Mouse (Mus musculus) retina, adult 2 months (tissue): ENCODE measurements at regions not wholly inside any gene's neighbourhood (a gene's known extent, or its start where the extent isn't known, plus 50 kb on each side); places are given as distances from the start of the nearest gene placed in this dataset.

Experiments
- DNase-seq: peaks from one replicate; pipeline ENCODE4 v3.0.0-alpha.2; 2012; ENCODE audit warnings: low read depth, low spot score

- peak; percentile 64 for DNase-seq
These were observed 97.0 kb upstream of the Podxl start for GRCm38 (mm10) chr6:31660778-31661177.

- no peak for DNase-seq
These were observed 96.1 kb upstream of the Podxl start for GRCm38 (mm10) chr6:31659901-31660300.

DNA sequence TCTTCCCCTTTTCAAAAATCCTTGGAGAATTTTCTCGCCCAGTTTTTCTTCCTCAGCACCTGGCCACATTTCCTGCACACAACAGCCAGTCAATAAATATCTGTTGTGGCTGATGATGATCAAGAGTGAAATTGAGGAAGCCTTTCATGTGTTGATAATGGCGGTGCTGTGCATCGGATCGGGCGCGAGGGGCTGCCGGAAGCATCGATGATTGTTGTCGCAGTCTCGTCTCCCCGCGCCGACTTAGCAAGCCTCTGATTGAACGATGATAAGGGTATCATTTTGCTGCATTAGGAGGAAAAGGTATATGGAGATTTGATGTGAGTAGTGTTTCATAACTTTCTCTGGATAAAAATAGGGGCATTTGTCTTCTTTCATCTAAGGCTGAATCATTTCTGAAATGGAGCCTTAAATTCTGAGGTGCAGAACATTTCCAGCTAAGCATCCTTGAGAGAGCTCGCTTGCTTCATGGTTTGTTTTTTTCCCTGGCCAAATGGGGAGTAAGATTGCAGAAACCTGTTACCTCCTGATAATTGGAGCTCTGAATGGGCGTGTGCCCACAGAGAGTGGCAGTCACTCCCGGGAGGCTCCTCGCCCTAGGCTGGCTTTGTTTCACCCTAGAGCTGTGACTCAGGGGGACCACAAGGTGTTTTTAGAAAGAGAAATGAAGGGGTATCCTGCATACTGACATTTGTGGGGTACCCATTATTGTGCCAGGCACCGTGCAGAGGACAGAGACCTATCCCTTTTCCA lies 94.8 kb upstream of the Podxl start:
- DNase-seq = no peak

DNA sequence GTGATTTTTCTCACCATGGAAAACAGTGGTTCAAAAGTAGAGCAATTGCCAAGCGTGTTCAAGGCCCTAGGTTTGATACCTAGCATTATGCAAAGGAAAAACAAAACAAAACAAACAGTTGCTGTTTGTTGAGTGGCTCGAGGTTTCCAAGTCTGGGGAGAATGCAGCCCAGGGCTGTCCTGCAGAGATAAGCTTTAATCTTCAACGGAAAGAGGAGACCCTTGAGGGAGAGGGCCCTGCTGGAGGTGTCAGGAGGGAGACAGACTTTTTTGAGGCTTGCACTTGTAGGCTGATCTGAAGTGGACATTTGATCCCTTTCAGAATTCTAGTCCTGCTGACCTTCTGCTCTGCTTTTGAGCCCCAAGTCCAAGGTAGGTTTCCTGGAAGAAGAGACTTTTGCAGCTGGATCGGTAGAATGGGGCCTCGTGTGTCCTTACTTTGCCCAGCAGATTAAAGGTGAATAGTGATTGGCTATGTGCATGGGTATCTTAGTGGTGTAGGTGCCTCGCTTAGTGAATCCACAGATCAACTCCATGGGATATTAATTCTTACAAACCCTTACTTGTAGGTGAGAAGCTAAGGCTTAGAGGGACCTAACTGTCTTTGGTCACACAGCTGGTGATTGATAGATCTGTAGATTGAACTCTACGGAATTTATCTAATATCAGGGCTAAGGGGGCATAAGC lies 87.2 kb upstream of the Podxl start:
- DNase-seq = no peak

- DNase-seq = no peak
These were observed 81.5 kb upstream of the Podxl start for GRCm38 (mm10) chr6:31645261-31645660.

DNA sequence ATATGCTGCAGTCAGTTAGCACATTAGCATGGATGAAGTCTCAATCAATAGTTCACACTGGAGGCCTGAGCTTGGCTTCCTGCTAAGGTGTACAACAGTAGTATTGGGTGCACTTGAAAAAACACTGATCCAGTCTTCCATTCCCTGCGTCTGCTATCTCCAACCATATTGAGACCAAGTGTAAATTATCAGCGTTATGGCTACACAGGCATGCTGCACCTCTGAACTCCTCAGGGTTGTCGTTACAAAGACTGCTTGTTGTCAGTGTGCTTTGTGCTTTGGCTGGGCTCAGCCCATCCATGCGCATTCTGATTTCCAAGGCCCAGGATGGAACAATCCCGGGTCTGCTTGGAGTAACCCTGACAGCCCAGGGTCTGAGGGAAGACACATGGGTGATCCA lies 80.7 kb upstream of the Podxl start:
- DNase-seq = no peak

GRCm38 (mm10) chr6:31642451-31642942 lies 78.7 kb upstream of the Podxl start:
- no peak for DNase-seq

GRCm38 (mm10) chr6:31640745-31641144 lies 77.0 kb upstream of the Podxl start:
- DNase-seq = no peak

GRCm38 (mm10) chr6:31639460-31639859 lies 75.7 kb upstream of the Podxl start:
- DNase-seq = peak; percentile 63

DNA sequence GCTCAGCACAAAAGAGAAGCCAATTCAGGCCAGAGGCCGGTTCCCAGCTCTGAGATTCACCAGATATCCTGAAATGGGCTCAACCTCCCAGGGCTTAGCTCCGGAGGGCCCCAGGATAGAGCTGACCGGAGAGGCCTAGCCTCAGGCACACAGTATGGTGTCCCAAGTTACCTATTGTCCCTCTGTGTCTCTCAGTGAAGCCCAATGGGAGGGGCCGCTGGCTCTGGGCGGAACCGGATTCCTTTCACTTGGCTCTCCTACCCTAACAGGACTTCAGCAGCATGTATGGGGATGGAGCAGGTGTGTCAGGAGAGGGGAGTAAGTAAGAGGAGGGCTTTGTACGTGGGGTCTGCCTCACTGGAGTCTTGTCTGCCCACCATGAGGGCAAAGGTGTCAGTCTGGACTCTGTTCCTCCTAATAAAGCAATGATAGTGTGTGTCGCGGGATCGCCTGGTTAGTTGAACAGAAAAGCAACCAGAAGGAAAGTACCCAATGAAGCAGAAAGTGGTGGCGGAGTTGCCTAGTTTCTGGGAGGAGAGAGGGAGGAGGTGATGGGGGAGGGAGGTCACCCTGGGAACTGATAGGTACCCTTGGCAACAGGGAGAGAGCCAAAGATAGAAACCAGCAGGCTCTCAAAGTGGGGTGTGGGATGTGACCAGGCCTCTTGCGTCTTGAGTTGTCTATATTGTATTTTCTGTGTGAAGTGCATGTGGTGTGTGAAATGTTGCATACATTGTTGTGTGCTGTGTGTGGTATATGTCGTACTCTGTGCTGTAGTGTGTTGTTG lies 74.8 kb upstream of the Podxl start:
- no peak for DNase-seq

GRCm38 (mm10) chr6:31637371-31638052 lies 73.7 kb upstream of the Podxl start:
- DNase-seq = no peak

- DNase-seq = no peak
These were observed 73.2 kb upstream of the Podxl start for GRCm38 (mm10) chr6:31636954-31637353.

GRCm38 (mm10) chr6:31632485-31632884 lies 68.7 kb upstream of the Podxl start:
- no peak for DNase-seq

DNA sequence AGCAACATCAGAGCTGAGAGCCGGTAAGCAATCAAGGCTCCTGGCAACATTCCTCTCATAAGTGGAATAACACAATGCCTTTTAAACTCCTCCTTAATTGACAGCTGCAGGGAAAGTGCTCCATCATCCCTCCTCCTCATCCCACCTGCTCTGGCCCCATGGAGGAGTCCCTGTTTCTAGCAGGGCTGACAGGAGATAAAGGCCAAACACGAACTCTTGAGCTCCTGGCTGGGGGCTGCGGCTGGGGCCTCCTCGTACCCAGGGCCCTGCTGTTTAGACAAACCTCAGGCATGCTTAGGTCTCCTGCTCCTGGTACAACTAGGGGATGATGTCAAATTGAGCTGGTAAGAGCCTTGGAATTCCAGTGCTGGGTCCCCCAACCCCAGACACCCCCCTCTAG lies 66.2 kb upstream of the Podxl start:
- no peak for DNase-seq

DNA sequence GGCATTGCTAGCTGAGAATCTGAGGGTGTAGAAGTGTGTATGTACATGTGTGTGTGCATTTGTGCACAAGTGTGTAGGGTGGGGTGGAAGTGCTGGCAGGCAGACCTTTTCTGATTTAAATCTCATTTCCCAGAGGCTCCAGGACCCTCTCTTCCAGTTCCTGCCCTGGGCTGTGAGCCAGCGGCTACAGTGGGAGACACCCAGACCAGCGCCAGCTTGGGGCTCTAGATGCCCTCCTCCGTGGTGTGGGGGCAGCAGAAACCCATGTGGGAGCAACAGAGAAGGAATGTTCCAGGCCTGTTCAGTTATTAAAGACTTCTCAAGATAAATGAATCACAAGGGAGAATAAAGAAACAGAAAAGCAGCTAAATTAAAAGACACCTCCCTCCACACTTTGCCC lies 64.1 kb upstream of the Podxl start:
- no peak for DNase-seq

DNA sequence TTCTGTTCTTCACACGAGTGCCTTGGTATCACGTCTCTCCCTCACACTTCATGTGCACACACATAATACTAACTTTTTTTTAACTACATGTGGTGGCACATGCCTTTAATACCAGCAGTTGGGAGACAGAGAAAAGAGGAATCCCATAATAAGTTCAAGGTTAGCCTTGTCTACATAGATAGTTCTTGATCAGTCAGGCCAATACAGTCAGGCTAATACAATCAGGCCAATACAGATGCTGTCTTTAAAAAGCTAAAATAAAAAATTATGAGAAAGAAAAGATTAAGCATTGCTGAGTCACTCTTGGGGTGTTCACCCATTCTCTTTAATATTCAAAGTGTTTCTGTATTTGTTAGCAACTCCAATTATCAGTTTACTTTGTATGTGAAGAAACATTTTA lies 61.3 kb upstream of the Podxl start:
- no peak for DNase-seq

- no peak for DNase-seq
These were observed 60.6 kb upstream of the Podxl start for GRCm38 (mm10) chr6:31624374-31624773.

GRCm38 (mm10) chr6:31621023-31621422 lies 57.2 kb upstream of the Podxl start:
- no peak for DNase-seq

GRCm38 (mm10) chr6:31618852-31619251 lies 55.1 kb upstream of the Podxl start:
- no peak for DNase-seq

DNA sequence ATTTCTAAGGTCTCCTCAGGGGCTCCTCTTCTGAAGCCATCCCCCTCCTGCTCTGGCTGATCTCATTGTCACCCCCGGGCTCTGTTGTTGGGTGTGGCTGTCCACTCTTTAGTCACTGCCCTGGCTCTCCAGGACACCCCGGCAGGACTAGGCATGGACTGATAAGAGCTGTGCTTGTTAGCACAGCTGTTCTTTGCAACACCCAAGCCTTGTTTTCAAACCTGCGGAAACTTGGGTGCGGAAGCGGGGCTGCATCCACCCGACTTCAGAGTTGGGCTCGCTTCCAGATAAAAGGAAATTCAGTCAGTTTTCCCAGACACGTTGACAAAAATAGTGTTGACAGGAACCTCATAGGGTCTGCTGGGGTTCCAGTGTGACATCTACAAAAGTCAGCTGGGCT lies 53.6 kb upstream of the Podxl start:
- no peak for DNase-seq

GRCm38 (mm10) chr6:31615426-31615970 lies 51.7 kb upstream of the Podxl start:
- DNase-seq = no peak
